Mouse (Mus musculus) forebrain, embryonic 16.5 days (tissue): ENCODE data around the gene Syt13. TPM values are rescaled to one million over a fixed set of nuclear protein-coding genes. Genes with fewer than 3 reads are reported as not detected.

ENCODE experiments used
- ATAC-seq: fragments of 200-750 bp; cut with Nextera tagmentation; 2 replicates; pipeline ENCODE4 v1.8.0; 2017; ENCODE audit warnings: mild to moderate bottlenecking, moderate library complexity
- H3K27ac ChIP-seq: fragments of 300-500 bp; sonication (generic); 2 replicates; pipeline ENCODE4 v1.5.1; 2014; ENCODE audit warnings: low read length, control low read depth
- H3K27me3 ChIP-seq: fragments of 300-500 bp; sonication (generic); replicated peaks from 2 replicates; pipeline ENCODE4 v1.6.1; 2014; ENCODE audit warnings: low read length; ENCODE audit not compliant: control insufficient read depth, insufficient read depth
- H3K36me3 ChIP-seq: fragments of 300-500 bp; sonication (generic); 2 replicates; pipeline ENCODE4 v1.6.1; 2014; ENCODE audit not compliant: control insufficient read depth, insufficient read depth
- H3K4me1 ChIP-seq: fragments of 300-500 bp; sonication (generic); replicated peaks from 2 replicates; pipeline ENCODE4 v1.6.1; 2014; ENCODE audit warnings: low read length; ENCODE audit not compliant: control insufficient read depth, insufficient read depth
- H3K4me2 ChIP-seq: fragments of 300-500 bp; sonication (generic); 2 replicates; pipeline ENCODE4 v1.6.1; 2014; ENCODE audit warnings: mild to moderate bottlenecking, low read length, control low read depth
- H3K4me3 ChIP-seq: fragments of 300-500 bp; sonication (generic); replicated peaks from 2 replicates; pipeline ENCODE4 v1.5.1; 2014; ENCODE audit warnings: mild to moderate bottlenecking, low read length, control low read depth
- H3K9ac ChIP-seq: fragments of 300-500 bp; sonication (generic); replicated peaks from 2 replicates; pipeline ENCODE4 v1.6.1; 2014; ENCODE audit warnings: low read depth, low read length, control low read depth
- H3K9me3 ChIP-seq: fragments of 300-500 bp; sonication (generic); 2 replicates; pipeline ENCODE4 v1.6.1; 2016; ENCODE audit warnings: low read length; ENCODE audit not compliant: control insufficient read depth
- WGBS: fragments of 180-500 bp; shearing (Covaris S2); extraction: QIAGEN DNeasy Blood & Tissue Kit; methylation state at CpG from one replicate; pipeline ENCODE4 v1.1.7; 2014; 5-methylcytosine and 5-hydroxymethylcytosine counted together
- polyA plus RNA-seq: library from polyadenylated mRNA; unstranded; fragments of >200 nt; fragmentation: Nextera tagmentation; extraction: Ambion mirVana; gene quantifications from 2 replicates; pipeline ENCODE4 v1.2.1, GENCODE M21; 2015

Gene Syt13
- polyA plus RNA-seq, 1 experiment from 2014 or later = 24.0 TPM

DNA sequence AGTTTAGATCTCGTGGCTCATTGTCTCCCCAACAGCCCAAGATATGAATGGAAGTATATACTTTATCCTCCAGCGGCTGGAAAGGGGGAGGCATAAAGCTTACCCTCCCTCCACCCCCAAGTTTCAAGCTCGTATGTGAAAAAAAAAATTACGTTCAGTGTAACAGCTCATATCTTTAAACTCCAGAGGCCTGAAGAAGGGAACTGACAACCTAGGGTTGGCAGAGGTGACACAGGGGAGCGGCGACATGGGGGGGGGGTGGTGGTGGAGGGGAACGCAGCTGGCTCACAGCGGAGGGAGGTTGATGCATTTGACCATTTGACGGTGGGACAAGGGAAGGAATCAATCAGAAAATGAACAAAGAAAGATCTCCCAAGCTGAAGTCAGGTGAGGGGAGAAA lies 56.2 kb downstream of the Syt13 start:
- 83% methylated on average over 9 of the region's 9 CpGs for WGBS

DNA sequence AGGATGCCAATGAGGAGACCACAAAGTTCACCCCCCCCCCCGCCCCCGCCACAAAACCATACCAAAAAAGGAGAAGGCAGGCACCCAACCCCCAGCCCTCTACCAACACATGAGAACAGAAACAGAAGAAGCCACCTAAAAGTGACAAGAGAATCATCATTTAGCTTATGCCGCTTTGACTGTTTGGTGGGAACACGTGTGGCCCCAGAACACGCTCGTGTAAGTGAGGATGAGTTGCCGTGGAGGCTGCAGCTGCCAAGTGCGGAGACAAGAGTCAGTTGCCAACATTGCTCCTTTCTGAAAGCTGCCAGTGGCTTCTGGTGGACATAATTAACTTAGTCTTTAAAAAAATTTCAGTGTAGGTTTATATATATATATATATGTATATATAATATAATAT lies 56.6 kb downstream of the Syt13 start:
- Histone ChIP-seq H3K4me1 (peaks cover 6% of the 10 kb centered on the region), H3K9ac (no peak overlapping the region), H3K9me3 (no peaks in the 10 kb centered on the region), H3K27ac (no peak overlapping the region), H3K36me3 (peaks cover 22% of the 10 kb centered on the region), H3K4me3 (no peak overlapping the region), H3K27me3 (no peaks in the 10 kb centered on the region), H3K4me2 (no peak overlapping the region)
- WGBS = 83% methylated on average over 8 of the region's 8 CpGs
- no peak for ATAC-seq

More for the DNA sequence above, 56.2 kb downstream of the Syt13 start:
- Histone ChIP-seq H3K9ac (no peak overlapping the region), H3K4me1 (peaks cover 6% of the 10 kb centered on the region), H3K9me3 (no peaks in the 10 kb centered on the region), H3K27me3 (no peaks in the 10 kb centered on the region), H3K4me3 (no peak overlapping the region), H3K4me2 (no peak overlapping the region), H3K36me3 (peaks cover 22% of the 10 kb centered on the region), H3K27ac (no peak overlapping the region)
- ATAC-seq = no peak

DNA sequence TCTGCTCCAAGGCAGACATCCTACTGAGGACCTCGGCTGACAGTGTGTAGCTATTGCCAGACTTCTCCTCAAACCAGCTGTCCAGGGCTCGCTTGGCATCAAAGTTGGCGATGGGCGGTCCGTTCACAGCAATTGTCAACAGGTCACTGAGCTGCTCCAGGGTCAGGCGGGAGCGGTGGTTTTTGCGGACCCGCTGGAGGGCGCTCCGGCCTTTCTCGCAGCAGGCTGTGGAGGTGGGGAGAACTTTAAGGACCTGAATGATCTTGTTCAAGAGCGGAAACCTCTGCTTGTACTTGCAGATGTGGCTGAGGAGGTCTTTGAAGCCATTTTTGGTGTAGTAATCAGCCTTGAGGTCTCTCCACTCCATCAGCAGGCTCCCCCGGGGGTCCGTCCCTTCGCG lies 57.2 kb downstream of the Syt13 start:
- H3K9me3 ChIP-seq = no peaks in the 10 kb centered on the region
- H3K4me3 ChIP-seq = no peak overlapping the region
- no peak overlapping the region for H3K4me2 ChIP-seq
- H3K27me3 ChIP-seq = no peaks in the 10 kb centered on the region
- peaks cover 6% of the 10 kb centered on the region for H3K4me1 ChIP-seq
- H3K27ac ChIP-seq = no peak overlapping the region
- no peak overlapping the region for H3K9ac ChIP-seq
- peaks cover 22% of the 10 kb centered on the region for H3K36me3 ChIP-seq
- WGBS = 89% methylated on average over 17 of the region's 17 CpGs
- ATAC-seq = no peak

DNA sequence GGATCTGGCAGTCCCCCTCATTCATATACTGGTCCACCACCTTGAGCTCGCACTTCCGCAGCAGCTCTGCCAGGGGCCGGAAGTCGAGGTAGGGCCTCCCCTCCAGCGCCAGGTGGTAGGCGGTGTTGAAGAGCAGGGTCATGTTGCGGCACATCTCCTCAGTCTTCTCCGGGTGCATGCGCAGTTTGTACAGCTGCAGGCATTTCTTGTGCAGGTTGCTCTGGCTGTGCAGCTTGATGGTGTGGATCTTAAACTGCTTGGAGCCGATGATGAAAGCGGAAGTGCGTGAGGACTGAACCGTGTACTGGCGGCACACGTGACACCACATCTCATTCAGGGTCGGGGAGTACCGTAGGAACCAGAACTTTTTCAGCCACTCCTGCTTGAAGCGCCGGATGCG lies 58.7 kb downstream of the Syt13 start:
- Histone ChIP-seq H3K27me3 (no peaks in the 10 kb centered on the region), H3K9me3 (no peaks in the 10 kb centered on the region), H3K27ac (no peak overlapping the region), H3K4me3 (no peak overlapping the region), H3K4me2 (no peak overlapping the region), H3K4me1 (no peaks in the 10 kb centered on the region), H3K9ac (no peak overlapping the region), H3K36me3 (peaks cover 22% of the 10 kb centered on the region)
- WGBS = 97% methylated on average over 20 of the region's 20 CpGs
- ATAC-seq = no peak

DNA sequence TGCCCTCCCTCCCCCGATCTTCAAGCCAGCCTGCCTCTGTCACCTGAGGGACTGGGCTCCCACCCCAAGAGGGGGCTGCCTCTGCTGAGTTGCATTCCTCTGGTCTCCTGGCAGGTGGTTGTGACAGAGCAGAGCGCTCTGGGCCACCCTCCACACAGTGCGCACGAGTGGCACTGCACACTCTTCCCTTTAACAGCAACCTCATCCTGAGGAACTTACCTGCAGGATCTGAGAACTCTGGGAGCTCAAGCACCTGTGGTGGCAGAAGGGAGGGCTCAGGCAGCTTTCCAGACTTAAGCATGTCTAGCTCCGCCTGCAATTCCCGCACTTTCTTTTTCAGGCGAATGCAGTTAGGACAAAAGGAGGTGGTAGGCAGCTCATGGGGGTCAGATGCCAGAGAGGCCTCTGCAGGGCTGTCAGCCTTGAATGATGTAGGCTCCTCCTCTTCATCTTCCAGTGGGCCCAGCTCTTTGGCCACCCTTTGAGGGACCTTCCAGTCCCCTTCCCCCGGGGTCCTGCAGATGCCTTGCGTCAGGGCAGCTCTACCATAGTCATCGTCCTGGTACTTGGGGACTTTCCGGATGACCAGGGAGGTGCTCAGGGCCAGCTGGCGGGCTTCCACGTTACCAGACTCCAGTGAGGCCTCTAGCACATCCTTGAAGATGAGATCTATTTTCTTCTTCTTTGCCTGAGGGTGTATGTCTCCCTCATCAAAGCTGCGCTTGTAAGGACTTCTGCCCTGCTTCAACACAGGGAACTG lies 60.3 kb downstream of the Syt13 start:
- no peak for ATAC-seq
- Histone ChIP-seq H3K27me3 (no peaks in the 10 kb centered on the region), H3K9me3 (no peaks in the 10 kb centered on the region), H3K4me2 (no peak overlapping the region), H3K4me3 (no peak overlapping the region), H3K9ac (no peak overlapping the region), H3K27ac (no peak overlapping the region), H3K4me1 (no peaks in the 10 kb centered on the region), H3K36me3 (peaks cover 30% of the 10 kb centered on the region)
- 71% methylated on average over 14 of the region's 14 CpGs for WGBS

DNA sequence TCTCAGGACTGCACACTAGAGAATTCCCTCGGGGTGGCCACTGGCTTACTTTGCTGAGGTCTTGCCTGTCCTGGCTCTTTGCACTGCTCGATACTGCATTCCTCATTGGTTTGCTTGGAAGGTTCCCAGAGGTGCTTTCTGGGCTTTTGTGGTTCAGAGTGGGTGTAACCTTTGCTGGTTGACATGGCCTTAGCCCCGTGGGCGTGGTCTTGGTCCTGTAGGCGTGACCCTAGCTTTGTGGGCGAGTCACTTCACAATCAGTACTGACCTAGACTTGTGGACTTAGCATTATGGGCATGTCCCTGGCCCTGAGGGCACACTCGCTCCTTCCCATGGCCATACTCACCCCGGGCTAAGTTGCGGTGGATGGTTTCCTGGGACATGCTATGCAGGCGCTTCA lies 65.3 kb downstream of the Syt13 start:
- Histone ChIP-seq H3K9ac (no peak overlapping the region), H3K27ac (no peak overlapping the region), H3K4me1 (no peaks in the 10 kb centered on the region), H3K4me3 (no peak overlapping the region), H3K4me2 (no peak overlapping the region), H3K9me3 (no peaks in the 10 kb centered on the region), H3K36me3 (peaks cover 8% of the 10 kb centered on the region), H3K27me3 (no peaks in the 10 kb centered on the region)
- ATAC-seq = no peak
- WGBS = 89% methylated on average over 10 of the region's 10 CpGs

DNA sequence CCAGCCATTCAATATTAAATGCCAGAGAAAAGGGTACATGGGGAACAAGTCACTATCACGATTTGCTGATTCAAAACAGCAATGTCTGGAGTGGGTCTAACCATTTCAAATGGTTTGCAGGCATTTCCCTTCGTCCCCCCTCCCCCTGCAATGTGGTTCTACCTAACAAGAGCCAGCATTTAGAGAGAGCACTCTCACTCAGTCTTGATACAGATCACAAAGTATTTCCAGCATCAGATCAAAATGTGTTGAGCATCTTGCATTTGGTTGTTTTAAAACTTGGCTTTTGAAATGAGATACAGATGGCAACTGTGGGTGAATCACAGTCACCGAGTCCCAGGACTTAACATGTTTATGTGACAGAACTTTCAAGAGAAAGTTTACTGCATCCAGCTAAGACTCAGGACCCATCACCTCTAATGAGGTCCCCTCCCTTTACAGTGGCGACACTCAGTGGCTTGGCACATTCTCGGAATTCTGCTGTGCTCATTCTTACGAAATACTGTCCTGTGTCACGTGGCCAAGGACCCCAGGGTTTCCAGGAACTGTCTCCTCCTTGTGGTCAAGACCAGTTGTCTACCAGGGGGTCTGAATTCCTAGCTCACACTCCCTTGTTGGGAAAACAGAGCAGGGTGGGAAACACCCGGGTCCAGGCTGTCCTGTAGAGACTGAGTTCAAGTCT lies 67.8 kb downstream of the Syt13 start:
- Histone ChIP-seq H3K4me3 (no peak overlapping the region), H3K4me2 (no peak overlapping the region), H3K27me3 (no peaks in the 10 kb centered on the region), H3K4me1 (no peaks in the 10 kb centered on the region), H3K27ac (no peak overlapping the region), H3K36me3 (peaks cover 8% of the 10 kb centered on the region), H3K9me3 (no peaks in the 10 kb centered on the region), H3K9ac (no peak overlapping the region)
- 79% methylated on average over 8 of the region's 8 CpGs for WGBS
- no peak for ATAC-seq

DNA sequence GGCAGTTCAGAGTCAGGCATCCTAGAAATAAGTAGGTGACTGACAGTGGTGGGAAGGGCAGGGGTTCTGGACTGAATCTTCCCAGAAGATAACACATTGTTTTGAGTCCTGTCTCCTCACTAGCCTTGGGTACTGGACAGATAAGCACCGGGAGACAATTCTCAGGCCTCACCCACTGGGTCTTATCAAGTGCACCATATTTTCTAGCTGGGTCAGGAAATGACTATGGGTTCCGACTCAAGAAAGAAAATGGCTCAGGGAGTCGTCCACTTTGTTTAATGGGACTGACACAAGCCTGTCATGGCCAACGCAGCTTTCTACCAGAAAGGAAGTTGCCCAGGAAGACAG lies 68.3 kb downstream of the Syt13 start:
- Histone ChIP-seq H3K4me1 (peaks cover 5% of the 10 kb centered on the region), H3K36me3 (peaks cover 8% of the 10 kb centered on the region), H3K9me3 (no peaks in the 10 kb centered on the region), H3K9ac (no peak overlapping the region), H3K27ac (no peak overlapping the region), H3K4me2 (no peak overlapping the region), H3K27me3 (no peaks in the 10 kb centered on the region), H3K4me3 (no peak overlapping the region)
- WGBS = 90% methylated on average over 4 of the region's 4 CpGs
- ATAC-seq = no peak

DNA sequence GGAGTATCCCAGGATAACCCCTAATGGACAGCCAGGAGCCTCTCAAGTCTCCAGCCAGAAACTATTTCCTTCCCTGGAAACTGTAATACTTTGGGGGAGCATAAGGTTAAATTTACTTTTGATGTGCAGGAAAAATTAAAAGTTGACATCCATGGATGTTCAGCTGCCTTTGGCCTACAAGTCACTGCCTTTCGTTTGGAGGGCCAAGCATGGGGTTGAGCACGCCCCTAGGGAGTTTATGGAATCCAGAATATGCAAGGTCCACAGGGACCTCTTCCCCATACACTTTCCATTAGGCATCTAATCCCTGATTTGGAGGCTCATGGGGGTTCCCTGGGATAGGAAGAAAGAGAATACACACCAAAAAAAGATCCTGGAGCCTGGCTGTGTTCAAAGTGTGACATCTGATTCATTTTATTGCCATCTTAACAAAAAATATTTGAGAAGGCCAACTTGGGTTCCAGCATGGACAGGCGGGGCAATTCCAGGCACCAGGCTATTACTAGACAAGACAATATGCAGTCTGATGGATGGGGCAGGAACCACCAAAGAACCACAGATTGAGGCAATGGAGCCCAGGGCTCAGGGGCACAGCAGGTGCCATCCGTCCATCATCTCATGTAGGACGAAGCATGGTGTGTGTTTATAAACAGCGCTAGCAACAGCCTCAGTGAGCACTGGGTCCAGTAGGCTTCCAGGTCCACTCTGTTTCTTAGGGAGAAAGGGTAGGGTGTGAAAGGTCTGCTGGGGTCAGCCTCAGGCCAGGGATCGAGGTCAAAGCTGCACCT lies 69.6 kb downstream of the Syt13 start:
- no peak overlapping the region for H3K4me3 ChIP-seq
- peaks cover 12% of the 10 kb centered on the region for H3K4me1 ChIP-seq
- H3K9ac ChIP-seq = no peak overlapping the region
- H3K4me2 ChIP-seq = no peak overlapping the region
- H3K27ac ChIP-seq = no peak overlapping the region
- 90% methylated on average over 7 of the region's 7 CpGs for WGBS
- ATAC-seq = no peak
- no peaks in the 10 kb centered on the region for H3K27me3 ChIP-seq
- no peaks in the 10 kb centered on the region for H3K9me3 ChIP-seq
- peaks cover 2% of the 10 kb centered on the region; the same call in 1 of the 2 replicates for H3K36me3 ChIP-seq
